Mouse (Mus musculus) heart, embryonic 12.5 days (tissue): ENCODE results near the gene Atpif1. TPM values are rescaled to one million over a fixed set of nuclear protein-coding genes. Genes with fewer than 3 reads are reported as not detected.
"Not testable (repeated sequence)": the region's sequence is repeated elsewhere in the genome, so short reads cannot be mapped to it uniquely, and the experiment has no call there.

Experiments used
- ATAC-seq: fragments of 200-750 bp; cut with Nextera tagmentation; 2 replicates; pipeline ENCODE4 v1.8.0; 2017; ENCODE audit warnings: moderate TSS enrichment, moderate library complexity; ENCODE audit not compliant: insufficient number of reproducible peaks, low FRiP score
- H3K27ac ChIP-seq: fragments of 300-500 bp; sonication (generic); 2 replicates; pipeline ENCODE4 v1.5.1; 2016; ENCODE audit warnings: mild to moderate bottlenecking, moderate library complexity; ENCODE audit not compliant: poor library complexity, severe bottlenecking
- H3K27me3 ChIP-seq: fragments of 300-500 bp; sonication (generic); replicated peaks from 2 replicates; pipeline ENCODE4 v1.6.1; 2016; ENCODE audit warnings: mild to moderate bottlenecking, moderate library complexity
- H3K36me3 ChIP-seq: fragments of 300-500 bp; sonication (generic); 2 replicates; pipeline ENCODE4 v1.6.1; 2016; ENCODE audit warnings: mild to moderate bottlenecking, moderate library complexity
- H3K4me1 ChIP-seq: fragments of 300-500 bp; sonication (generic); replicated peaks from 2 replicates; pipeline ENCODE4 v1.6.1; 2016; ENCODE audit warnings: mild to moderate bottlenecking
- H3K4me2 ChIP-seq: fragments of 300-500 bp; sonication (generic); 2 replicates; pipeline ENCODE4 v1.6.1; 2016; ENCODE audit warnings: mild to moderate bottlenecking, moderate library complexity
- H3K4me3 ChIP-seq: fragments of 300-500 bp; sonication (generic); 2 replicates; pipeline ENCODE4 v1.5.1; 2016; ENCODE audit warnings: mild to moderate bottlenecking
- H3K9ac ChIP-seq: fragments of 300-500 bp; sonication (generic); 2 replicates; pipeline ENCODE4 v1.6.1; 2016; ENCODE audit warnings: mild to moderate bottlenecking, moderate library complexity
- H3K9me3 ChIP-seq: fragments of 300-500 bp; sonication (generic); replicated peaks from 2 replicates; pipeline ENCODE4 v1.6.1; 2016; ENCODE audit warnings: mild to moderate bottlenecking, moderate library complexity
- WGBS: fragments of 180-500 bp; shearing (Covaris S2); methylation state at CpG from one replicate; pipeline ENCODE4 v1.1.7; 2016; 5-methylcytosine and 5-hydroxymethylcytosine counted together
- polyA plus RNA-seq: library from polyadenylated mRNA; unstranded; fragments of >200 nt; fragmentation: Nextera tagmentation; extraction: Ambion mirVana; gene quantifications from 2 replicates; pipeline ENCODE4 v1.2.1, GENCODE M21; 2016

The Atpif1 gene
- polyA plus RNA-seq: 1,373 and 1,377 TPM in 2 replicates

DNA sequence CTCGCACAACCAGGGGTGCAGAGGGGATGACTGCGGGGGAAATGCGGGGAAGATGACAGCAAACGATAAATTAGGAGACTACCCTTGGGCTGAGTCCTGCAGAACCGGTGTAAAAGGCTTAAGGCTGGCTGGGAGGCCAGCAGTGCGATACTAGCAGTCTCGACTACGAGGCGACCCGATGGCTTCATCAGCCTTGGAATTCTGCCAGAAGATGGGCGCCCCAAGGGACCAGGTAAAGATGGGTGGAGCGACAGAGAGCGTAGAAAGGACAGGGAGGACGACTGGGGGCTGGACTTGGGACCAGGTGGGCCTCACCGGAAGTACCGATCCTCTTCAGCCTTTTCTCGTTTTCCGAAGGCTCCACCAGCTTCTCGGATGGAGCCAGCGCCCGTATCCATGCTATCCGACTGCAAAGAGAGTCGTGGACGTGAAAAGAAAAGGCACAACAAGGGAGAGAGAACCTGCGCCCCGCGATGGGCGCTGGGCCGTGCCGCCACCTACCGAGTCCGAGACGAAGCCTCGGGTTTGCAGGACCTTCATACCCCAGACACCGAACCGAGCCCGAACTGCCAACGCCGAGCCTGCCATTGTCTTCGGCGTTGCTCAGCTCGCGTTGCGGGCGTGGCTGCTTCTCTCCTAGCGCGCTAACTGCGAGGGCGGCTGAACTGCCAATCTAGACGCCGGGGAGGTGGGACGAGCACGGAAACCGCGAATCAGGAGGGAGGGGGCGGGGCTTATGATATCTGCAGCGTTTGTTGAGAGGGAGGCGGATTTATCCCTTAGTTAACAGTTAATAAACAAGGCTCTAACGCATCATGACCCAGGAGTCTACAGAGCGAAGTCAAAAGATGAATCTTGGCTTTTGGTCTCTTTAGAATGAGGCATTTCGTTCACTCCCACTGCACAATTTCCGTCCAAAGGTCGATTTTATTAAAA, at the start of gene Atpif1:
TSS of gene Atpif1 (minus strand) at position 679 of the 936 bp plus-strand sequence.
- no peaks in the 10 kb centered on the region for H3K27me3 ChIP-seq
- peak within 1 kb of the TSS; percentile 81 for H3K4me3 ChIP-seq
- H3K9ac ChIP-seq: peak within 1 kb of the TSS; percentile 91
- under 1% methylated on average over 63 of the region's 63 CpGs for WGBS
- H3K4me2 ChIP-seq: peak within 1 kb of the TSS; percentile 89
- no peaks in the 10 kb centered on the region for H3K9me3 ChIP-seq
- peak within 1 kb of the TSS; percentile 94 for H3K27ac ChIP-seq
- peaks cover 29% of the 10 kb centered on the region for H3K4me1 ChIP-seq
- ATAC-seq: peak; percentile 87
- peaks cover 24% of the 10 kb centered on the region for H3K36me3 ChIP-seq

DNA sequence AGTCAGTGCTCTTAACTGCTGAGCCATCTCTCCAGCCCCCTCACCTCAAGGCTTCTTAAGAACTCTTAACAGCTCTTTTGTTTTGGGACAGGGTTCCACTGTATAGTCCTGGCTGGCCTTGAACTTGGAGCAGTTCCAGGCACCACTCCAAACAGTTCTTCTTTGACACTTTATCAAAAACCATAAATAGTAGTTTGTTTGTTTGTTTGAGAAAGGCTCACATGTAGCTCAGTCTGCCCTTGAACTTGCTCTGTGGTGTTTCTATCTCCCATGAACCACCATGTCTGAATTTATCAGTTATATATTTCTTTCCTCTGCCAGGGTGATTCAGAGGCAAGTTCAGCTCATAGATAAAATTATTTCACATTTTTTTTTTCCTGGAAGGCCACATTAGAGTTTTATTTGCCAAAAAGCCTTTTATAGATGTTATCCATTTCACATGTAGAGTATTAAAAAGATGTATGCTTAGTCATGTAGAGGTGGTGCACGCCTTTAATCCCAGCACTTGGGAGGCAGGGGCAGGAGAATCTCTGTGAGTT, 41.4 kb upstream of the Atpif1 start:
- Histone ChIP-seq H3K4me2 (no peak overlapping the region), H3K4me3 (no peak overlapping the region), H3K9ac (no peak overlapping the region), H3K9me3 (no peaks in the 10 kb centered on the region), H3K27ac (no peak overlapping the region), H3K27me3 (no peaks in the 10 kb centered on the region), H3K4me1 (0 out of 2 replicates have a peak, but pooled peaks cover 4% of the 10 kb centered on the region), H3K36me3 (no peaks in the 10 kb centered on the region)
- ATAC-seq: no peak
- WGBS: 95% methylated on average over 1 of the region's 1 CpGs

DNA sequence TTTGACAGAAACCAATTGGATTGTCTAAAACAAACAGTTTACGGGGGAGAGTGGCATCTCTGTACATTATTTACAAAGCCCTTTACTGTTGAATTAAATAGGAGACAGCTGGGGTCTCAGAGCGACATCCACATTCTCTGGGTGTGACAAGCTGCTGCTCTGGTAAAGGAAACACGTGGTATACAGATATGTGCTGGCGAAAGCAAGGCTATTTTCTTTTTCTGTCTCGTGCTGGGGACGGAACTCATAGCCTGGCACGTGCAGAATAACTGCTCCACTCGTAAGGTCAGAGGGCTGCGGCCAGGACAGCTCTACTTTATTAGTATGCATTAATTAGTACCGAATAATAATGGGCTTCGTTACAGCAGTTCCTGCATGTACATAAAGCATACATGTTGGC, 39.9 kb upstream of the Atpif1 start:
- Histone ChIP-seq H3K9me3 (peaks cover 5% of the 10 kb centered on the region), H3K4me3 (no peak overlapping the region), H3K4me1 (0 out of 2 replicates have a peak, but pooled peaks cover 4% of the 10 kb centered on the region), H3K4me2 (no peak overlapping the region), H3K27ac (no peak overlapping the region), H3K36me3 (no peaks in the 10 kb centered on the region), H3K9ac (no peak overlapping the region), H3K27me3 (no peaks in the 10 kb centered on the region)
- WGBS: 49% methylated on average over 11 of the region's 11 CpGs
- ATAC-seq: peak; percentile 53; the same call in 1 of the 2 replicates

DNA sequence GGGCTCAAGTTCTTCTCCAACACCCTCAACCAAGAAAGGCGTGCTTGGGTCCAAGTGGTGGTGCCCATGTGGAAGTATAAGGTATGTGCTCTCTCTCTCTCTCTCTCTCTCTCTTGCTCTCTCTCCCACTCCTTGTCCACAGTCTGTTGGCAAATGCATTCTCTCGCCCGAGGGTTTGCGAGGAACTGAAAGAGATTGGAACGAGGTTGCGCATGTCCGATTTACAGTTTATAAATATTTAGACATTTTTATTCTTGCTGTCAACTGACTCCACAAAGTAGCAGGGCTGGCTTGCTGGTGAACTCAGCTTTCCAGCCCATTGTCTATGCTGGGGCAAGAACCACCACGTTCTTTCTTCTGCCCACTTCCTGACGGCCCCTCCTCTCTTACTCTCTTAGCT, 37.7 kb upstream of the Atpif1 start:
- H3K9ac ChIP-seq: no peak overlapping the region
- H3K27me3 ChIP-seq: no peaks in the 10 kb centered on the region
- no peak overlapping the region for H3K4me2 ChIP-seq
- H3K27ac ChIP-seq: no peak overlapping the region
- no peaks in the 10 kb centered on the region for H3K36me3 ChIP-seq
- H3K9me3 ChIP-seq: peaks cover 5% of the 10 kb centered on the region
- H3K4me3 ChIP-seq: no peak overlapping the region
- 0 out of 2 replicates have a peak, but pooled peaks cover 4% of the 10 kb centered on the region for H3K4me1 ChIP-seq
- no peak for ATAC-seq
- 82% methylated on average over 9 of the region's 9 CpGs for WGBS

DNA sequence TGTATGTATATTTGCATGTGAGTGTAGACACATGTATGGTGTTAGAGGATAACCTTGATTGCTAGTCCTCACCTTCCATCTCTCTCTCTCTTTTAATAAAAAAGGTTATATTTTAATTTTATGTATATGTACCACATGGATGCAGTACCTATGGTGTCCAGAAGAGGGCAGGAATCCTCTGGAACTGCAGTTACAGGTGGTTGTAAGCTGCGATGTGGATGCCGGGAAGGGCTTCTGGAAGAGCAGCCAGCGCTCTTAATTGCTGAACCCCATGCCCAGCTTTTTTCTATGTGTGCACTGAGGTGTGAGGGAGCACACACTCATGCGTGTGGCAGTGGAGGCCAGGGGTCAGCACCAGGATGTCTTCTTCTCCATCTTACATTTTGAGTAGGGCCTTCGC, 35.7 kb upstream of the Atpif1 start:
- Histone ChIP-seq H3K4me3 (no peak overlapping the region), H3K27me3 (no peaks in the 10 kb centered on the region), H3K9ac (no peak overlapping the region), H3K9me3 (peaks cover 5% of the 10 kb centered on the region), H3K36me3 (no peaks in the 10 kb centered on the region), H3K4me2 (no peak overlapping the region), H3K27ac (no peak overlapping the region), H3K4me1 (0 out of 2 replicates have a peak, but pooled peaks cover 4% of the 10 kb centered on the region)
- WGBS: 85% methylated on average over 5 of the region's 5 CpGs
- no peak for ATAC-seq

DNA sequence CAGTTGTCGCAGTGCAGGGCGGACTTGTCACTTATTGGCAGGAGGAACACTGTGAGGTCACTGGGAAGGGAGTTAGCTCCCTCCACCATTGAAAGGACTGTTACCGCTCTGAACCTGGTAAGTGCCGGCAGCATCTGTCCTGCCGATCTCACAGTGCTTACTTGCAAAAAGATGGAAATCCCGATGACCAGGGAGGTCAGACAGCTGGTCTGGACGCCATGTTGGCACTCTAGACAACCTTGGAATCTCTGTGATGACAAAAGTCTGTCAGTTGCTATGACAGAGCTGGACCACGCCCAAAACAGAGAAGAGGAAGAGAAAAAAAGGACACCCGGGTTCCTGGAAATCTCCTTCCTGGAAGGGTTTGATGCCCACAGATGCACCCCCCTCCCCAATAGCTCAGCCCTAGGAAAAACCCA, 33.9 kb upstream of the Atpif1 start:
- H3K36me3 ChIP-seq: no peaks in the 10 kb centered on the region
- H3K9me3 ChIP-seq: peaks cover 5% of the 10 kb centered on the region
- peaks cover 7% of the 10 kb centered on the region; the same call in 1 of the 2 replicates for H3K4me1 ChIP-seq
- no peak overlapping the region for H3K4me2 ChIP-seq
- H3K27me3 ChIP-seq: no peaks in the 10 kb centered on the region
- no peak overlapping the region for H3K27ac ChIP-seq
- 61% methylated on average over 9 of the region's 9 CpGs for WGBS
- H3K4me3 ChIP-seq: no peak overlapping the region
- no peak overlapping the region for H3K9ac ChIP-seq
- no peak for ATAC-seq

DNA sequence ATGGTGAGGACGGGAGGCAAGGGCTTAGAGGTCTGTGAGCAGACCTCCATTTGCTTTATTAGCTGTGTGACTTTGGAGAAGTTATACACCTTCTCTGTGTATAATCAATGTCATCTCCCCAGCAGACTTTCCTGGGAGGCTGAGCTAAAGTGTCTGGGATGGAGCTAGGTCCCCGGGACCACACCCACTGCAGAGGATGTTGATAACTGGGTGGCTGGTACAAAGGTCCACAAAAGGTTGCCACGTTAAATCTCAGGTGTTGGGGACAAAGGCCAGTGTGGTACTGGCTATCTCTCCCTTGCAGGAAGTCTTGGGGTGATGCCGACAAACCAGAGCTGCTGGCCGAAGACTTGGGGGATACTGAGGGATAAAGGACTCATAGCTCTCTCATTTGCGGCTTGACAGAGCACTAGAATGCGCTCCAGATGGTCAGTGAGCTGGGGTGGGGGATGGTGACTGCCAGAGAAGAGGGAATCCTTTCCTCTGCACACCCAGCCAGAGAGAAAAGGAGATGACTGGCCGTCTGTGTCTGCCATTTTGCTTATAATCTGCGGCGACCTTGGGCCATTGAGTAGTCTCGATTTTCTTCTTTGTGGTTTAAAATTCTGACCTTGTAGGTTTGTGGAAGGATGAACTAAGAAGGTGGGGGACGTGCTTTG, 31.8 kb upstream of the Atpif1 start:
- H3K27ac ChIP-seq: no peak overlapping the region
- WGBS: 69% methylated on average over 12 of the region's 12 CpGs
- H3K9ac ChIP-seq: no peak overlapping the region
- no peaks in the 10 kb centered on the region for H3K36me3 ChIP-seq
- H3K4me3 ChIP-seq: no peak overlapping the region
- H3K9me3 ChIP-seq: peaks cover 5% of the 10 kb centered on the region
- no peak overlapping the region for H3K4me2 ChIP-seq
- H3K4me1 ChIP-seq: peaks cover 7% of the 10 kb centered on the region; the same call in 1 of the 2 replicates
- no peak for ATAC-seq
- no peaks in the 10 kb centered on the region for H3K27me3 ChIP-seq

DNA sequence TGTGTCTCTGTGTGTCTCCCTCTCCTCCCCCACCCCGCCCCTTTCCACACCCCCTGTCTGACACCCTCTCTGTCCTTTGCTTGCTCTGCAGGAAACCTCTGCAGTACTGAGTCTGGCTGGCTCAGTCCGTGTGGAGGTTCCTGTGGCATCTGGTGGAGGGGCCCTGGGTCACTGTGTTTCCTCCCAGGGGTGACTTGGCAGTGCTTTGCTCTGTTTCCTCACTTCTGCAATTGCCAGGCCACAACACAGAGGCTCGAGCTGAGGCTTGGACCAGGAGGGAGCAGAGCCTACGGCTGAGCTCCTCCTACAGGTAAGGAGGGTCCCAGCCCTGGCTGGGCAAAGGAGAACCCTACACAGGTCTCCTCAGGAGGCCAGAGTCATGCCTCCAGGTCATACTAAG, 30.5 kb upstream of the Atpif1 start, which contains the start of gene Ptafr:
TSS of gene Ptafr (plus strand) at position 103 of the 400 bp plus-strand sequence.
- no peaks in the 10 kb centered on the region for H3K36me3 ChIP-seq
- no peak within 1 kb of the TSS for H3K27ac ChIP-seq
- H3K9ac ChIP-seq: no peak within 1 kb of the TSS
- no peak within 1 kb of the TSS for H3K4me3 ChIP-seq
- H3K9me3 ChIP-seq: no peaks in the 10 kb centered on the region
- peaks cover 7% of the 10 kb centered on the region; the same call in 1 of the 2 replicates for H3K4me1 ChIP-seq
- peak; percentile 36; the same call in 1 of the 2 replicates for ATAC-seq
- no peaks in the 10 kb centered on the region for H3K27me3 ChIP-seq
- H3K4me2 ChIP-seq: 0 out of 2 replicates have a peak within 1 kb of the TSS, but pooled peaks have one; percentile 8
- WGBS: 15% methylated on average over 4 of the region's 4 CpGs

DNA sequence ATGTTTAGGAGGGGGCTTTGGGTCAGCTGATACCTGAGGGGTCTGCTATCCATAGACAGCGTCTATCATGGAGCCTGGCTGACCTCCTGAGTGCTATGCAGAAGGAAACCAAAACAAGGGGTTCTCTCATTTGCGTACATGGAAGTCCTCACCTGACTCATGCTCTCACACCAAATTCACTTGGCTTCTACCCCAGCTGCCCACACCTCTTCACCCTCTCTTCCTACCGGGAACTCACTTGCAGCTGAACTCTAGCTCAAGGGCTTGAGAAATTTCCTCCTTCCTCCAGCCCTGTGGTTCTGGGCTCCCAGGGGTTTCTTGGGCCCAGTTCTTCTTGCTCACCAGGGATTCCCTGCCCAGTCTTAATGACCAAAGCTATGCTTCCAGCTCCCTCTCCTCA, 29.8 kb upstream of the Atpif1 start:
- 63% methylated on average over 3 of the region's 3 CpGs for WGBS
- H3K4me3 ChIP-seq: no peak overlapping the region
- H3K27ac ChIP-seq: no peak overlapping the region
- no peaks in the 10 kb centered on the region for H3K27me3 ChIP-seq
- H3K4me1 ChIP-seq: peaks cover 7% of the 10 kb centered on the region; the same call in 1 of the 2 replicates
- ATAC-seq: no peak
- no peaks in the 10 kb centered on the region for H3K9me3 ChIP-seq
- no peak overlapping the region for H3K4me2 ChIP-seq
- no peak overlapping the region for H3K9ac ChIP-seq
- no peaks in the 10 kb centered on the region for H3K36me3 ChIP-seq

DNA sequence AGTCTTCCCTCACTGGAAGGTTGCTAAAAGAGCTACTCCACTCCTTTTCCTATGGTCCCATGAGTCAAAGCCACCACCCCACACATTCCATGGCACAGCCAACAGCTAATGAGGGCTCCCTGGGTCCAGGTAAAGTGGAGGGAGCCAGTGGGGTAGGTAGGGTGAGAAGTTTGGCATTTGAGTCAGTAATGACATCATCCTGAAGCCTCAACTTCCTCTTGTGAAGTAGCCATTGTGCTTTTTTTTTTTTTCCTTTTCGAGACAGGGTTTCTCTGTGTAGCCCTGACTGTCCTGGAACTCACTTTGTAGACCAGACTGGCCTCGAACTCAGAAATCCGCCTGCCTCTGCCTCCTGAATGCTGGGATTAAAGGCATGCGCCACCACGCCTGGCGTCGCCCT, 22.1 kb upstream of the Atpif1 start:
- not testable (repeated sequence) for H3K4me2 ChIP-seq

DNA sequence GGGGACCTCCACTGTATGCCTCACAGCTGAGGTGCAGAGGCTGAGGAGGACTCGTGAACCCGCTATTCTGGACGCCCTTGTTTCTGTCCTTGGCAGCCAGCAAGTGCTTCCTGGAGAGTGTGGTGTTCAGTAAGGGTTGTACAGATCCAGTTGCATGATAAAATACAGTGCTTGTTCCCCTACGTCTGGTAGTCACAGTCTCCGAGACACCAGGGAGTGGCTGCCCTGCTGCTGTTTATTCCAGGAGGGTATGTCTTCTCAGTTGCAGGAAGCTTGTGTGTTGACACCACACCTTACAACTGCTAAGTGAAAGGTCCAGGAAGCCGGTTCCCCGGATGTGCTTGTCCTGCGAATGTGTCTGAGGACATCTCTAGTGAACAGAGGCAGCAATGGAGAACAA, 21.2 kb upstream of the Atpif1 start:
- Histone ChIP-seq H3K4me3 (no peak overlapping the region), H3K27ac (peak overlapping the region; percentile 22; the same call in 1 of the 2 replicates), H3K4me1 (peaks cover 20% of the 10 kb centered on the region), H3K36me3 (peaks cover 44% of the 10 kb centered on the region), H3K9ac (no peak overlapping the region), H3K4me2 (no peak overlapping the region), H3K9me3 (no peaks in the 10 kb centered on the region), H3K27me3 (no peaks in the 10 kb centered on the region)
- no peak for ATAC-seq
- 46% methylated on average over 8 of the region's 8 CpGs for WGBS

More for the DNA sequence above, 22.1 kb upstream of the Atpif1 start:
- H3K9me3 ChIP-seq, H3K27ac ChIP-seq, H3K27me3 ChIP-seq, ATAC-seq, H3K4me3 ChIP-seq, H3K9ac ChIP-seq: not testable (repeated sequence)
- peaks cover 20% of the 10 kb centered on the region for H3K4me1 ChIP-seq
- peaks cover 35% of the 10 kb centered on the region for H3K36me3 ChIP-seq
- 86% methylated on average over 7 of the region's 7 CpGs for WGBS
